Mouse (Mus musculus) layer of hippocampus, adult 9-10 months (tissue): ENCODE measurements around the gene Stom.

ENCODE experiments used
- DNase-seq: peaks from one replicate; pipeline ENCODE4 v3.0.0; 2022; ENCODE audit warnings: low spot score

Stom gene

GRCm38 (mm10) chr2:35320399-35320798, 16.4 kb downstream of the Stom start:
- DNase-seq = no peak

- no peak for DNase-seq
These were observed 18.4 kb downstream of the Stom start for GRCm38 (mm10) chr2:35318405-35318804.

- DNase-seq = no peak
These were observed 19.2 kb downstream of the Stom start for GRCm38 (mm10) chr2:35317604-35318003.

GRCm38 (mm10) chr2:35314300-35314699, 22.5 kb downstream of the Stom start:
- no peak for DNase-seq

GRCm38 (mm10) chr2:35309906-35310493, 26.8 kb downstream of the Stom start:
- DNase-seq = no peak

- DNase-seq = no peak
These were observed 28.6 kb downstream of the Stom start for GRCm38 (mm10) chr2:35308166-35308565.

- no peak for DNase-seq
These were observed 34.5 kb downstream of the Stom start for GRCm38 (mm10) chr2:35302049-35302885.

- DNase-seq = no peak
These were observed 37.3 kb downstream of the Stom start for GRCm38 (mm10) chr2:35299437-35299836.

GRCm38 (mm10) chr2:35297703-35298332, 39.0 kb downstream of the Stom start:
- DNase-seq = peak; percentile 77

- no peak for DNase-seq
These were observed 43.5 kb downstream of the Stom start for GRCm38 (mm10) chr2:35293291-35293690.

GRCm38 (mm10) chr2:35292700-35293099, 44.1 kb downstream of the Stom start:
- no peak for DNase-seq

- peak; percentile 40 for DNase-seq
These were observed 44.9 kb downstream of the Stom start for GRCm38 (mm10) chr2:35291856-35292255.

GRCm38 (mm10) chr2:35288758-35289635, 47.8 kb downstream of the Stom start:
- DNase-seq = peak; percentile 73

- no peak for DNase-seq
These were observed 49.7 kb downstream of the Stom start for GRCm38 (mm10) chr2:35287017-35287620.

GRCm38 (mm10) chr2:35285209-35285608, 51.6 kb downstream of the Stom start:
- DNase-seq = no peak

GRCm38 (mm10) chr2:35283997-35284396, 52.8 kb downstream of the Stom start:
- DNase-seq = no peak

- no peak for DNase-seq
These were observed 54.6 kb downstream of the Stom start for GRCm38 (mm10) chr2:35282214-35282613.

GRCm38 (mm10) chr2:35280001-35280400, 56.8 kb downstream of the Stom start:
- no peak for DNase-seq

GRCm38 (mm10) chr2:35278371-35279210, 58.2 kb downstream of the Stom start:
- DNase-seq = no peak

GRCm38 (mm10) chr2:35277686-35278085, 59.1 kb downstream of the Stom start:
- DNase-seq = no peak

- DNase-seq = no peak
These were observed 63.2 kb downstream of the Stom start for GRCm38 (mm10) chr2:35273536-35273935.
